Mouse (Mus musculus) lung, postnatal 0 days (tissue): ENCODE measurements at regions not wholly inside any gene's neighbourhood (a gene's known extent, or its start where the extent isn't known, plus 50 kb on each side); places are given as distances from the start of the nearest gene placed in this dataset.

Source experiments
- ATAC-seq: fragments of 200-750 bp; cut with Nextera tagmentation; 2 replicates; pipeline ENCODE4 v1.8.0; 2017; ENCODE audit warnings: moderate library complexity
- DNase-seq: peaks from one replicate; pipeline ENCODE4 v3.0.0-alpha.2; 2016; ENCODE audit warnings: low spot score
- H3K27ac ChIP-seq: fragments of 300-500 bp; sonication (generic); 2 replicates; pipeline ENCODE4 v1.5.1; 2014; ENCODE audit warnings: antibody characterized with exemption, mild to moderate bottlenecking, low read length, mixed read lengths
- H3K27me3 ChIP-seq: fragments of 300-500 bp; sonication (generic); replicated peaks from 2 replicates; pipeline ENCODE4 v1.6.1; 2014; ENCODE audit warnings: low read length, mixed read lengths; ENCODE audit not compliant: insufficient read depth
- H3K36me3 ChIP-seq: fragments of 300-500 bp; sonication (generic); 2 replicates; pipeline ENCODE4 v1.6.1; 2014; ENCODE audit warnings: low read length, mixed read lengths; ENCODE audit not compliant: insufficient read depth
- H3K4me1 ChIP-seq: fragments of 300-500 bp; sonication (generic); 2 replicates; pipeline ENCODE4 v1.6.1; 2014; ENCODE audit warnings: antibody characterized with exemption, low read depth, low read length, mixed read lengths; ENCODE audit not compliant: insufficient read depth
- H3K4me2 ChIP-seq: fragments of 300-500 bp; sonication (generic); replicated peaks from 2 replicates; pipeline ENCODE4 v1.6.1; 2014; ENCODE audit warnings: low read depth, mild to moderate bottlenecking, low read length, moderate library complexity, mixed read lengths
- H3K4me3 ChIP-seq: fragments of 300-500 bp; sonication (generic); 2 replicates; pipeline ENCODE4 v1.5.1; 2014; ENCODE audit warnings: low read depth, low read length
- H3K9ac ChIP-seq: fragments of 300-500 bp; sonication (generic); replicated peaks from 2 replicates; pipeline ENCODE4 v1.6.1; 2014; ENCODE audit warnings: low read depth, mild to moderate bottlenecking
- H3K9me3 ChIP-seq: fragments of 300-500 bp; sonication (generic); 2 replicates; pipeline ENCODE4 v1.6.1; 2016; ENCODE audit warnings: low read length, mixed read lengths
- CTCF ChIP-seq: IDR thresholded peaks from 2 replicates; pipeline ENCODE4 v1.5.1; 2016; ENCODE audit warnings: antibody characterized with exemption, mild to moderate bottlenecking
- EP300 ChIP-seq: IDR thresholded peaks from 2 replicates; pipeline ENCODE4 v1.6.1; 2016; ENCODE audit warnings: antibody characterized with exemption, mild to moderate bottlenecking, control low read depth
- WGBS: fragments of 180-500 bp; shearing (Covaris S2); extraction: QIAGEN DNeasy Blood & Tissue Kit; methylation state at CpG from one replicate; pipeline ENCODE4 v1.1.7; 2014; 5-methylcytosine and 5-hydroxymethylcytosine counted together

- no peaks in the 10 kb centered on the region for H3K36me3 ChIP-seq
- H3K27me3 ChIP-seq: no peaks in the 10 kb centered on the region
- no peak for ATAC-seq
- DNase-seq: no peak
- TF ChIP-seq EP300: no peak
- no peak for TF ChIP-seq CTCF
- H3K27ac ChIP-seq: no peak overlapping the region
- peaks cover 8% of the 10 kb centered on the region; the same call in 1 of the 2 replicates for H3K4me1 ChIP-seq
- H3K4me3 ChIP-seq: no peak overlapping the region
- H3K9ac ChIP-seq: no peak overlapping the region
- no peak overlapping the region for H3K4me2 ChIP-seq
- WGBS: 80% methylated on average over 9 of the region's 9 CpGs
- no peaks in the 10 kb centered on the region for H3K9me3 ChIP-seq
Observed at GRCm38 (mm10) chr19:56653292-56653691, 68.7 kb upstream of the Adrb1 start.

GRCm38 (mm10) chr19:56655330-56655729 lies 66.7 kb upstream of the Adrb1 start:
- H3K4me2 ChIP-seq: no peak overlapping the region
- 72% methylated on average over 9 of the region's 9 CpGs for WGBS
- no peak overlapping the region for H3K9ac ChIP-seq
- no peaks in the 10 kb centered on the region for H3K27me3 ChIP-seq
- no peak overlapping the region for H3K27ac ChIP-seq
- no peak for TF ChIP-seq EP300
- TF ChIP-seq CTCF: no peak
- no peaks in the 10 kb centered on the region for H3K9me3 ChIP-seq
- no peak for DNase-seq
- peaks cover 8% of the 10 kb centered on the region; the same call in 1 of the 2 replicates for H3K4me1 ChIP-seq
- H3K36me3 ChIP-seq: no peaks in the 10 kb centered on the region
- ATAC-seq: no peak
- no peak overlapping the region for H3K4me3 ChIP-seq

- no peaks in the 10 kb centered on the region for H3K36me3 ChIP-seq
- H3K27ac ChIP-seq: peak overlapping the region; percentile 61
- no peaks in the 10 kb centered on the region for H3K27me3 ChIP-seq
- ATAC-seq (peak; percentile 73), DNase-seq (peak; percentile 93)
- H3K9me3 ChIP-seq: no peaks in the 10 kb centered on the region
- 26% methylated on average over 4 of the region's 4 CpGs for WGBS
- peaks cover 12% of the 10 kb centered on the region for H3K4me1 ChIP-seq
- no peak overlapping the region for H3K4me3 ChIP-seq
- peak; percentile 84 for TF ChIP-seq EP300
- TF ChIP-seq CTCF: no peak
- H3K9ac ChIP-seq: no peak overlapping the region
- H3K4me2 ChIP-seq: no peak overlapping the region
Observed at GRCm38 (mm10) chr19:56660566-56661199, 61.3 kb upstream of the Adrb1 start.

- no peak overlapping the region for H3K4me2 ChIP-seq
- no peaks in the 10 kb centered on the region for H3K9me3 ChIP-seq
- no peak overlapping the region for H3K4me3 ChIP-seq
- no peaks in the 10 kb centered on the region for H3K36me3 ChIP-seq
- ATAC-seq (peak; percentile 70), DNase-seq (peak; percentile 87)
- peak overlapping the region; percentile 79 for H3K27ac ChIP-seq
- 49% methylated on average over 10 of the region's 10 CpGs for WGBS
- no peak for TF ChIP-seq CTCF
- TF ChIP-seq EP300: peak; percentile 85
- H3K27me3 ChIP-seq: no peaks in the 10 kb centered on the region
- peaks cover 12% of the 10 kb centered on the region for H3K4me1 ChIP-seq
- no peak overlapping the region for H3K9ac ChIP-seq
Observed at GRCm38 (mm10) chr19:56663474-56664227, 58.3 kb upstream of the Adrb1 start.

- TF ChIP-seq CTCF: no peak
- TF ChIP-seq EP300: no peak
- Histone ChIP-seq H3K9me3 (no peaks in the 10 kb centered on the region), H3K27me3 (no peaks in the 10 kb centered on the region), H3K27ac (peak overlapping the region; percentile 79), H3K4me2 (no peak overlapping the region), H3K9ac (no peak overlapping the region), H3K4me1 (peaks cover 12% of the 10 kb centered on the region), H3K4me3 (no peak overlapping the region), H3K36me3 (no peaks in the 10 kb centered on the region)
- 53% methylated on average over 10 of the region's 10 CpGs for WGBS
- ATAC-seq (peak; percentile 15), DNase-seq (peak; percentile 48)
Observed at GRCm38 (mm10) chr19:56664307-56664775, 57.7 kb upstream of the Adrb1 start.

GRCm38 (mm10) chr19:56664944-56665663 lies 56.9 kb upstream of the Adrb1 start:
- H3K4me2 ChIP-seq: no peak overlapping the region
- no peaks in the 10 kb centered on the region for H3K9me3 ChIP-seq
- H3K4me1 ChIP-seq: peaks cover 12% of the 10 kb centered on the region
- DNase-seq (peak; percentile 65), ATAC-seq (peak; percentile 22)
- H3K4me3 ChIP-seq: no peak overlapping the region
- WGBS: 76% methylated on average over 7 of the region's 7 CpGs
- no peak overlapping the region for H3K9ac ChIP-seq
- no peaks in the 10 kb centered on the region for H3K27me3 ChIP-seq
- H3K27ac ChIP-seq: peak overlapping the region; percentile 79
- no peaks in the 10 kb centered on the region for H3K36me3 ChIP-seq
- TF ChIP-seq EP300: peak; percentile 83
- no peak for TF ChIP-seq CTCF
